Mouse (Mus musculus) telencephalon, adult 2 months (tissue): Measurements from ENCODE around the gene Znhit1.

ENCODE experiments used
- DNase-seq: peaks from one replicate; pipeline ENCODE4 v3.0.0-alpha.2; 2011; ENCODE audit warnings: low read depth, low spot score

The Znhit1 gene

DNA sequence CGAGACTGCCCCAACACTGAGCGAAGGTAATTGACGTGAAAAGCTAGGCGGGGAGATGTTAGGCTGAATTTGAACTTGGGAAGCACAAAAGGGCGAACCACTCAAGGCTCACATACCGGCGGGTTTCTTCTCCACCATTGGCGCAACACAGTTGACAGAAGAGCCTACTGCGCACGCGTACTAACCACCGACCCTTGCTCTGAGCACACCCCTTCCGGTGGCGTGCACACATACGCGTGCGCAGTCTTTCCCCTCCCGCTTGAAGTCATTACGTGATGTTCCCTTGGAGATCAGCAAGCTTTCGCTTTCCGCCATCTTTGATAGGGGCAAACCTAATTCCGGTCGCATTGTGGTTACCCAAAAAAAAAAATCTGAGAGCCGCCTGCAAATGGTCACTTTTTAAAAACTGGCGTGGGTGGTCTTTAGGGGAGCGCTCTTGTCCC, 1.1 kb downstream of the Znhit1 start, which contains the start of gene Plod3:
Gene Plod3 (plus strand): TSS at position 325 of the 443 bp plus-strand sequence.
- peak; percentile 99 for DNase-seq

DNA sequence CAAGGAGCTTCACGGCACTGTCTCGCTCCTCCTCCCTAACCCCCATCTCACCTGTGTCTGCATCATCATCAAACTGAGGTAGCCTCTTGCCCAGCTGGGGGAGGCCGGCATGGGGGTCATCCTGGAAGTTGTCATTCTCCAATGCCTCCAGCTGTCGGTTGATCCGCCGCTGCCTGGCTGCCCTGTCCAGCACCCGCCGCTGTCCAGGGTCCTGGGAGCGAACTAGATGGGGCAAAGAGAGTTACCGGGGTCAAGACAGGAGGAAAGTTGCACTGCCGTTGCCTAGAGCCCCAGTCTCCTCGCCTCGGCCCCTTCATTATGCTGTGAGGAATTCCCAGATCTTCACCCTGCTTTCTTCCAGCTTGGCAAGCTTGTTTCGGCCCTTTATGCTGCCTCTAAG, 3.0 kb downstream of the Znhit1 start:
- no peak for DNase-seq

DNA sequence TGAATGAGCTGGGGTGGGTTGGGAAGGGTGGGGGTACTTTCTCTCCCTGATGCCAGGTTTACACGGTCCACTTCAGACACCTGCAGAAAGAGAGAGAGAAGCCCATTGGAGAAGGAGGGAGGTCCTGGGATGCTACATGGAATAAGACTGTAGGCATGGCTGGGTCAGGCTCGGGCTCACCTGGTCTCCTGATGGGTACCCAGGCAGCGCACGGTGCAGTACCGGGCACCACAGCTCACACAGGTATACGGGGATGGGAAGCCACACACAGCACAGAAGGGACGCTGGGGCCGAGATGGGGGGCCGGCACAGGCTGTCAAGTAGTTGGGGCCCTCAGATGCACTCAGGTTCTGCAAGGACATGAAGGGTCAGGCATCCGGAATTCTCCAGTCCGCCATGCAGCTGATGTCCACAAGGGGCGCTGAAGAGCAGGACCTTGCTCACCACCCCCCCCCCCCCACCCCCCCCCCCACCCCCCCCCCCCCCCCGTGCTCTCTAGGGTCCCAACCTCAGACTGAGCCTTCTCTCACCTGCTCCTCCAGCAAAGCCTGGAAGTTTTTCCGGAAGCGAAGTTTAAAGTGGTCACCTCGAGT, 5.4 kb downstream of the Znhit1 start:
- no peak for DNase-seq

DNA sequence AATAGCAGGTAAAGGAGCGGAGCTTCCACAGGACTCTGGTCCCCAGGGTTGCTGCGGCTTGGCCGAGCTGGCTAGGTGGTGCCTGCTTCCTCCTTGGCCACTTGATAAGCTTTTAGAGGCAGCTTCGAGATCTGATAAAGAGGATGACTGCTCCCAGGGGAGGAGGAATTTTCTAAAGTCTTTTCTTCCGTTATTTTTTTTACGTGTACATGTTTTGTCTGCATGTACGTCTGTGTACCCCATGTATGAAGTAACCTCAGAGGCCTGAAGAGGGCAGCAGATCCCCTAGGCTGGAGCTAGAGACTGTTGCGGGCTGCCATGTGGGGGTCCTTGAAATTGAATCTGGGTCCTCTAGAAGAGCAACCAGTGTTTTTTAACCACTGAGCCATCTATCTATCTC, 6.8 kb downstream of the Znhit1 start:
- no peak for DNase-seq

DNA sequence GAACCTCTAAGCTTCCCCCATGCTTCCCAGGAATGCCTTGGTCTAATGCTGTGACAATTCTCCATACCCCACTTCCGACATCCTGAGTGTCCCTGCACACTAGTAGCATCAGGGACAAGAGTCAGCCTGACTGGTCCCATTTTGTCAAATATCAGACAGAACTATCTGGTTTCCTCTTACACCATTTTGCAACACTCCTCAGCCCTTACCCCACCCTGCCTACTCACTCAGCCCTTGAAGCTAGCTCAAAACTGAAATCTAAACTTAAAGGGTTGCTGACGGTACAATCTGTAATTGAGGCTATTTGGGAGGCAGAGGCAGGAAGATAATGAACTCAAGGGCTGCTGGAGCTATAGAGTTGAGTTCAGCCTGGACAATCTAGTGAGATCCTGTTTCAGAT, 8.1 kb downstream of the Znhit1 start:
- DNase-seq = no peak

DNA sequence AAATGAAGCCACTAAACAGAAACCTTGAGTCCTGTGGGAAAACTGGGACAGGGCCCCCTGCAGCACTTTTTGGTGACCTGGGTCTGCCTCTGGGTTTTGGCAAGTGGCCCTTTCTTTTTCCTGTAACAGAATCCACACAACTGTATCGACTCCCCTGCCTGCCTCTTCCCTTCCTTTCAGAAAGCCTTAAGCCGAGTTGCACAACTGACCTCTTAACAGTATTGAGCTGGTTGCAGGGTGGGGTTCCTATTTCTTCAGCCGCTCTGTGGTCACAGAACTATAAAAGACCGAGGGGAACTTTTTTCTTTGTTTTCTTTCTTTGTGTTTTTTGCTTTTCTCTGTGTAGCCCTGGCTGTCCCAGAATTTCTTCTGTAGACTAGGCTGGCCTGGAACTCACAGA, 10.1 kb downstream of the Znhit1 start:
- DNase-seq = no peak

DNA sequence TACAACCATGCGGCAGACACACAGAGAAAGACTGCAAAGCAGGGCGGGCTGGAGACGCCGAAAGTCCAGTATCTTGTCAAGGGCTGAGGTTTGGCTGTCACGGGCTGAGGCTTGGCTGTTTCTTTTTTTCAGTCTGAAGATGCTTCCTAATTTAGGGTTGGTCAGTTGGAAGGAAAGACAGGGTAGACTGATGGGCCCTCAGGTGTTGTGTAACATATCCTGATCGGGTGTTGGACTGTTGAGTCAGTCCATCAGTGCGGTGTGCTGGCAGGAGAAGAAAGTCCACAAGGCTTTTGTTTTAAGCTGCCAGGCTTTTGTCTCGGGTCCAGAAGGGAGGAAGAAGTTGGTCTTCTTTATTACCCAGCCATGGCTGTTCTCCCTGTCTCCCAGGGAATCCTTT, 14.2 kb downstream of the Znhit1 start:
- DNase-seq = no peak

DNA sequence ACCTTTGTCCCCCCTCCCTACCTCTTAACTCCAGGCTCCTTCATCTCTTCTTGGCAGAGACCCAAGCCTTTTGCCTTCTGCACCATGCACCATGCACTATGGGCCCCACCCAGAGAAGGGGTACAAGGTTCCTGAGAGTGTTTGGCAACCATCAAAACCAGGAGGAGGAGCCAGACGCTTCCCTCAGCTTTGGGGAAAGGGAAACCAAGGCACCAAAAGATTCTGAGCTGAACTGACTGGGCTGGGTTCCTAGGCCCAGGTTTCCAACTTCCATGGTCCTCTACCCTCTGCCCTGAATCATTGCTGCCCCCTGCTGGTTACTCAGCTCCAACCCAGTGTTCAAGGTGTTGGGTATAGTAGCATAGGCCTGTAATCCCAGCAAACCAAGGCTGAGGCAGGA, 17.1 kb downstream of the Znhit1 start:
- no peak for DNase-seq

DNA sequence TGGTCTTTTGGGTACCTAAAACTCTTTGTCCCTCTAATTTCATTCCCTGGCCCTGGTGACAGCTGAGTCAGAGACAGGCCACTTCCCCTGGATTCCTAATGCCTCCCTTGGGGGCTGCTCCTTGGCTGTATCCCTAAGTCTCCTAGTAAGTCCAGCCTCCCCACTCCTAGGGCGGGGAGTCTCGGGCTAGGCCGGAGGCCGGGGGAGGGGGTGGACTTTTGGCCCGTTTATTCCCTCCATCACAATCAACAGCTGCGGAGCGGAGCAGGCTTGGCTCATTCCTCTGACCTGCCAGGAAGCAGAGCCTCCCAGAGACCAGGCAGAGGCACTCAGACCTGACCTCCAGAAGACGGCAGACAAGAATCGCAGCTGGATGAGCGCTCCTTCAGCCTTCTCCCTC, 20.2 kb downstream of the Znhit1 start:
- no peak for DNase-seq

DNA sequence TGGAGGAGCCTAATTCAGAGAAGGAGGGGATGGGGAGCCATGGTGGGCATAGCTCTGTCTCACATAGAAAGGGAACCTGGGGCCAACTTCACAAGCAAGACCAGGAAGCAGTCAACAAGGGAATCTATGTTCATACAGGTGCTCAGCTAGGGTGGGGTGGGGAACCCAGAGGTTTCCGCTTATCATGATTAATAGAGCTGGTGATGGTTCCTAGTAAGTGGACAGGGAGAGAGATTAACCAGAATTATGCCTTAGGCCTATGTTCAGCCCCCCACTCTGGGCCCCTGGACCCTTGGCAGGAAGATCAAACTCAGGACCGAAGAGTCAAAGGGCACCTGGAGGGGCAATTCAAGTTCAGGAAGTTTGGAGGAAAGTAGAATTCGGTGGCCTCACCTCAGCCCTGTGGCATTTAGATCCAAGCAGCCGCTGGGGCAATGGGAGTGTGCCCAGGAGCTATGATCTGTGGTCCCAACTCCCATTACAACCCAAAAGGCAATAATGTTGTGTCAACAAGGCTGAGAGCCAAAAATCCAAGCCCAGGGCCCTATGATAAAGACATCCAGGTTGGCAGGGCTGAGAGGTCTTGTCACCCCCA, 20.9 kb downstream of the Znhit1 start:
- DNase-seq = no peak

DNA sequence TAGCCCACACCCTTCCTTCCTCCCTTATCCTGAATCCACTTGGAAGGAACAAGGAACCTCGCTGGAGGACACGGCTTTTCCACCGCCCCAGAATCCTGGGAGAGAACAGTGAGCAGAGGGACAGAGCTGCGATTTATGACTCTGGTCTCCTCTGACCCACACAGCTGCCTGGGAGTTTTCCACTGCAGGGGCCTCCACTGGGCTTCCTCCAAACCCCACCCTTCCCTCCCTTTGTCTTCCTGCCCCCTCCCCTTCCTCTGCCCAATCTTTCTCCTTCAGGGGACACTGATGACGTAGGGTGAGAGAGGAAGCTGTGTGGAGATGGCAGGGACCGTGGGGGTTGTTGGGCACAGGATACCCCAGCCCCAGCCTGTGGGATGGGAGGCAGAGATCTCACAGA, 21.5 kb downstream of the Znhit1 start, which contains the start of gene Cldn15:
Gene Cldn15 (plus strand): TSS at position 286 of the 400 bp plus-strand sequence.
- no peak for DNase-seq

DNA sequence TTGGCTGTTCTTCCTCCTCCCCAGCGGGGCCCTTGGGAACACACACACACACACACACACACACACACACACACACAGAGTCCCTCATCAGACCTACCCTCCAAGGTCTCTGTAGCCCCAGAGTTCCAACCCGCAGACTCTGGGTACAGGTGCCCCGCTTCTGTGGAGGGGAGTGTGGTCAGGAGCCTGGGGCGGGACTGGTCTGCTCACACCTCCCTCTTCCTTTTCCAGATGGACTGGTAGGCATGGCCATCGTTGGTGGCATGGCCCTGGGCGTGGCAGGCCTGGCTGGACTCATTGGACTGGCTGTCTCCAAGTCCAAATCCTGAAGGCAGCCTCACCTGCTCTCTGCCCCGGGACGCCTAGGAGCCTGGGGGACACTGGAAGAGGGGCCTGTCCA, 22.1 kb downstream of the Znhit1 start:
- DNase-seq = no peak

DNA sequence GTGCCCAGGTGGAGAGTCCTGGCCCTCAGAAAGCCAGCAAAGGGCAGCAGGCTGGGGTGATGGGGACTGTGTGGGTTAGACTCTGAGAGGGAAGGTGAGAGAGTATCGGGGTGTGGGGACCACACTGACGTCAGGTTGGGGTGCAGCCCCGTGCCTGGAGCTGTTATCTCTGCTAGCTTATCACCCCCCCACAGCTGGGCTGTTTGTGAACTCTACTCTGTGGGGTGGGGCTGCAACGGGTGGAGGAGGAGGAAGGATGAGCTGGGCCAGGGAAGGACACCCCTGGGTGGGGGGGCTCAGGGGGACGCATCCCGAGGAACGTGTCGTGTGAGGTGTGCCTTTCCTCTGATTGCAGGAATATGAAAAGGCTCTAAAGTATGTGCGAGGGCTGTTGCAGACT, 22.6 kb downstream of the Znhit1 start:
- DNase-seq = no peak

DNA sequence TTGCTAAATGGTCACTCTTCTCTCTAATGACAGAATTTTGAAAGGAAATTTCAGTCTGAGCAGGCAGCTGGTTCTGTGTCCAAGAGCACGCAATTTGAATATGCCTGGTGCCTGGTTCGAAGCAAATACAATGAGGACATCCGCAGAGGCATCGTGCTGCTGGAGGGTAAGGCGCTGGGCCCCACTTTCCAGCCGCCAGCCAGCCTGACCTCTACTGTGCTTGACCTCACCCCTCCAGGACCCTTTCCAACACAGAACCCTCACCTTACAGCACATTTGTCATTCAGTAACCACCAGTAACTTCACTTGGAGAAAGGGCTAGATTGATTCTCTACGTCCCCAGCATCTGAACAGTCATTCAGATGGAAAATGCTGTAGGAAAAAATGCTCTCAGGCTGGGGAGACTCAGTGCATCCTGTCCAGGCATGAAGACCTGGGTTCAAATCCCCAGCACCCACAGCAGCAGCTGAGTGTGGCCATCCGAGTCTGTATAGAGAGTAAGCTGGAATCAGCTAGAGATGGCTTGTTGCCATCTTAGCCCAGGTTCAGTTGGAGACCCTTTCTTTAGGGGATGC, 24.8 kb downstream of the Znhit1 start:
- DNase-seq = no peak

DNA sequence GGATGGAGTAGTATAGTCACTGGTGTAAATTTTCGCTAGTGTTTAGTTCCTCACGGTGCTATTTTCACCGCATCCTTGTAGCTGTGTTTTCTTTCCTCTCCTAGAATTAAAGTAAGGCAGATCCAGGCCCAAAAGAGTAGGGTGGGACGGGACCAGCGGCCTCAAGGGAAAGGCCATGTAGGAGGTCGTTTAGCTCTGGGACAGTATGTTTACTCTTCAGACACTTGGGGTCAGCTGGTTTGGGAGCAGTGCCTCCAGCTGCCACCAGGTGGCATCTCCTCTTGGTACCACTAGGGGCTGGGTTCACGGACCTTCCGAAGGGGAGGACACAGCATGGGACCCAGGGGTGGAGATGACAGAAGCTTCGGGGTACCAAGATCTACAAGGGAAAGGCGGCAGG, 25.3 kb downstream of the Znhit1 start:
- DNase-seq = peak; percentile 51

DNA sequence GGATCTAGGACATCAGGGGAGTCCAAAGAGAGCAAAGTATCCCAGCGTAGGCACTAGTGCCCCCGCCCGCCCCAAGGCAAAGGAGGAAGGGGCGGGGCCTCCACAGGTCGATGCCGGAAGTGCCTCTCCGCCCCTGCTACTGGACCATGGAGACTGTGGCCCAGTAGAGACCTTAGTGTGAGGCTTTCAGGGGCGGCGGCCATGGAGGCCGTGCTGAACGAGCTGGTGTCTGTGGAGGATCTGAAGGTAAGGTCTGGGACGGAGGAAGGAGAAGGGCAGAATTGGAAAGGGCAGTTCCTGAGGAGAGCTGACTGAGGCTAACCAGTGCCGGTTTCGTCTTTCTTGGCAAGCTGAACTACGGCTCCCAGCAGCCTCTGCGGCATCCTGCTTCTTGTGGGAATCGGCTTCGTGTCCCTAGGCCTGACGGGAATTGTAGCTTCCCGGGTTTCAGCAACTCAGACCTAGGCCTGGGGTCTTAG, 25.8 kb downstream of the Znhit1 start:
- peak; percentile 96 for DNase-seq

DNA sequence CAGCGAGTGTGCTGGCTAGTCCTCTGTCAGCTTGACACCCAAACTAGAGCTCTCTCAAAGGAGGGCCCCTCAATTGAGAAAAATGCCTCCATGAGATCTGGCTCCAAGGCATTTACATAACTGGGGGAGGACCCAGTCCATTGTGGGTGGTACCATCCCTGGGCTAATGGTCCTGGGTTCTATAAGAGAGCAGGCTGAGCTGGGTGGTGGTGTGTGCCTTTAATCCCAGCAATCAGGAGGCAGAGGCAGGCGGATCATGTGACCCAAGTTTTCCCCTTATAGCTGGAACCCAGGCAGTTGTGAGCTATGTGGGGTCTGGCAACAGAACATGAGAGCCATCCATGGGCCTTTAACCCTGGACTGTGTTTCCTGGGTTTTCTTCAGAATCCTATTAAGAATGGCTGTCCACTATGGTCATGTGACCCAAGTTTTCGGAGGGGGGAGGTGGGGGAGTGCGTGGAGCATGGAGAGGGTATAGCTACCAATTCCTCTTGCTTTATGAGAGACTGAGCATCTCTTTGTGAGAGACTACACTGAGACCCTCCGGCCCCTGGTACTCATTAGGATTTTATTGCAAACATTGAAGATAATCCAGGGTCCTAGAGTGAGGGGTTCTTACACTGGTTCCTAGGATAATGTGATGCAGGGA, 26.4 kb downstream of the Znhit1 start:
- no peak for DNase-seq

DNA sequence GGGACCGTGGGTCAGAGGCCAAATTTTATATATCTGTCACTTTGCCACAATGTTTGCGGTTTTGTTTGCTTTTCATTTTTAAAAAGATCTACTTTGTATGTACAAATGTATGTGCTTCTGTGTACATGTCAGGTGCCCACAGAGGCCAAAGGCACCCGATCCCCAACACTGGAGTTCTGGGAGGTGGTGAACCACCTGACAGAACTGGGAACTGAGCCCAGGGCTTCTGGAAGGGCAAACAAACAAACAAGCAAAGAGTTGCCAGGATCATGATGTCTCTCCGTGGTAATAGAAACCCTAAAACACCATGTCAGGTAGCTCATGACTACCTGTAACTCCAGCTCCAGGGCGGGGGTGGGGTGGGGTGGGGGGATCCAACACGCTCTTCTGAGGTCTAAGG, 27.8 kb downstream of the Znhit1 start:
- no peak for DNase-seq

DNA sequence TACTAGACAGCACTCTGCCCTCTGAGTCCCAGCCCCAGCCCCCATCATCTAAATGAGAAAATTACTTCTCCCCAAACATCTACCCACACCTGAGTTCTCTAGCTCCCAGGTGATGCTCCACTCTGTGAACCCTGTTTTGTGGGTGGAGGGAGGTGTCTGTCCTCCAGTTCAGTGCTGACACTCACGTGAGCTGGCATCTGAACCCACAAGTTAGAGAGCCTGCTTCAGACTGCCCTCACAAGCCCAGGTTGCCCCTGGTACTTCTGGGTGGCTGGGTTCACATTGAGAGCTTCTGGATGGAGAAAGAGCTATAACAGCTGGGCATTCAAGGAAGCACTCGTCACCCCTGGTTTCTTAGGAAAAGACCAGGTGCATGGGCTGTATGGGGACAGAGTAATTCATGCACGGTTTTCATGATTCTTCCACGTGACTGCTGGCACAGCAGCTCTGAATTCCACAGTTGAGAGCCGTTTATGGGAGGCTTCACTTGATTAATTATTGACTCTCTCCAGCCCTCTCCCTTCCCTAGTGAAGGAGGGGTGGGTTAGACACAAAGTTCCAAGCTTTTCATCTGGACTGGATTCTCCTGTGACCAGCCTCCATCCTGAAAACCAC, 28.7 kb downstream of the Znhit1 start:
- DNase-seq = no peak

DNA sequence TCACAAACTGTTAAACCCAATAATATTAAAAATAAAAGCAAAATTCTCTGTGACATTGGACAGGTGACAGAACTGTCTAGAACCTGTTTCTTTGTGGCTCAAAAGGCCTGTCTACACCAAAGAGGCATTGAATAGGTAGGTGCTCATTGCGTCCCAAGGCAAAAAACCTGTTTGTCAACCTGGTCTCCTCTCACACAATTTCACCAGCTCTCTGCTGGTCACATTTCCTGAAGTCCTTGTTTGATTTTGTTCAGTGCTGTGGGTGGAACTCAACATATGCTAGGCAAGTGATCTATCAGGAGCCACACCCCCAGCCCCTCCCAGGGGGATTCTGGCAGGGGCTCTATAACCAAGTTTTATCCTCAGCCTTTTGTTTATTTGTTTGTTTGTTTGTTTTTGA, 30.6 kb downstream of the Znhit1 start:
- no peak for DNase-seq

DNA sequence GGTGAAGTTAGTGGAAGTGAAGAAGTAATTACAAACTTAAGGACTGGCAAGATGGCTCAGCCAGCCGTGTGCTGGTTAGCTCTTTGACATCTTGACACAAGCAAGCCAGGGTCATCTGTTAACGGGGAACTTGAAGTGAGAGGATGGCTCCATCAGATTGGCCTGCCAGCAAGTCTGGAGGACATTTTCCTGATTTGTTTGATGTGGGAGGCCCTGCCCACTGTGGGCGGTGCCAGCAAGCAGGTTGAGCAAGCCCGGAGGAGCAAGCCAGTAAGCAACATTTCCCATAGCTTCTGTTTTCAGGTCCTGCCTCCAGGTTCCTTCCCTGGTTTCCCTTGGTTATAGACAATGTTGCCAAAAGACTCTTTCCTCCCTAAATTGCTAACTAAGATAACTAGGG, 32.2 kb downstream of the Znhit1 start:
- DNase-seq = no peak

DNA sequence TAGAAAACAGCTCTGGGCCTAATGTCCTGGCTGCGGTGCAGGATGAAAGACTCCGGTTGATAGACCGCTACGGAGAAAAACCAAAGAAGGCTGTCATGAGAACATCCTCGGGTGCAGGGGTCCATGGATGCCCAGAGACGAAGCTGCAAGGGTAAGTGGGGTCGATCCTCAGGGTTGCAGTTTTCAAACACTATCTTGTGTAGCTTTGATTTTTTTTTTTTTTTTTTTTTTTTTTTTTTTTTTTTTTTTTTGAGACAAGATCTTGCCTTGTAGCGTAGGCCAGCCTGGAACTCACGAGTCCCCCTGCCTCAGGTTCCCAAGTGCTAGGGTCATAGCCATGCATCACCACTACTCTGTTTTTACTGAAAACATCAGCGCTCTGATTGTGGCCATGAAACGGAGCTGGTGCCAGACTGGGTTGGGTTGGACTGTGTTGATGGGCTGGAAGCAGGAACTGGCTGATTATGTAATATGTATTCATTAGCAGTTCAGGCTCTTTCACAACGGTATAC, 34.3 kb downstream of the Znhit1 start:
- no peak for DNase-seq
